Mouse (Mus musculus): ENCODE measurements around the gene Krtap1-5.
A peak's percentile ranks its signal among the peaks of the same experiment; 100 is the strongest.

Gene Krtap1-5

DNA sequence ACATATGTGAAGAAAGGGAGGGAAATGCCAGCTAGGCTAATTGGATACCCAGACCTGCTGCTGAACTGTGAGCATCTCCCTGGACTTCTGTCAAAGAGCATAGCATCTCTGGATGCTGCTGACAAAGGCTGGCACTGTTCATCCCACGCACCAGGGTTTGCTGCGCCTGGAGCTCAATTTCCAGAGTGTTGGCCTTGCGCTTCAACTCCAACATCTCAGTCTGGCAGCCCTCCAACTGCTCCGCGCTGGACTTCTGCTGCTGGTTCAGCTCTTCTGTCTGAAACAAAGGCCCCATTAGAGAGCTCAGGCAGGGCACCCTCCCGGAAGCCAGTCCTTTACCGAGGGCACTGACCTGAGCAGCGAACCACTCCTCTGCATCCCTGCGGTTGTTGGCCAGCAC is 41.1 kb downstream of the Krtap1-5 start:
- DNase-seq = peak; percentile 37 to 45
